Mouse (Mus musculus): ENCODE measurements around the gene Slc9a5. TPM values are rescaled to one million over a fixed set of nuclear protein-coding genes. Genes with fewer than 3 reads are reported as not detected.

Slc9a5 gene
- polyA plus RNA-seq, 1 experiment from 2014 or later, result 1.1 TPM

GRCm38 (mm10) chr8:105356681-105357080 is 8.0 kb downstream of the Slc9a5 start:
- Histone ChIP-seq H3K4me1 (ENCODE audit: control insufficient read depth, insufficient read depth, low read length) (peaks cover 2% of the 10 kb centered on the region; the same call in 1 of the 2 replicates), H3K36me3 (ENCODE audit: control insufficient read depth, insufficient read depth) (no peaks in the 10 kb centered on the region), H3K4me3 (ENCODE audit: low read length) (no peak overlapping the region), H3K27ac (ENCODE audit: low read length) (no peak overlapping the region), H3K9me3 (replicated peaks; ENCODE audit: control insufficient read depth, low read length) (no peaks in the 10 kb centered on the region), H3K4me2 (ENCODE audit: low read depth, low read length) (no peak overlapping the region), H3K27me3 (ENCODE audit: control insufficient read depth, insufficient read depth, low read length) (no peaks in the 10 kb centered on the region), H3K9ac (ENCODE audit: low read length) (no peak overlapping the region)
- ATAC-seq (replicated peaks; ENCODE audit: extremely low read depth, insufficient read depth, low FRiP score), result no peak
- WGBS, result 83% methylated on average over 14 of the region's 14 CpGs

- no peaks in the 10 kb centered on the region for H3K27me3 ChIP-seq (ENCODE audit: control insufficient read depth, insufficient read depth, low read length)
- H3K27ac ChIP-seq (ENCODE audit: low read length), result no peak overlapping the region
- peaks cover 8% of the 10 kb centered on the region for H3K4me1 ChIP-seq (ENCODE audit: control insufficient read depth, insufficient read depth, low read length)
- H3K4me3 ChIP-seq (ENCODE audit: low read length), result no peak overlapping the region
- WGBS, result 71% methylated on average over 15 of the region's 15 CpGs
- H3K9me3 ChIP-seq (replicated peaks; ENCODE audit: control insufficient read depth, low read length), result no peaks in the 10 kb centered on the region
- no peak overlapping the region for H3K4me2 ChIP-seq (ENCODE audit: low read depth, low read length)
- no peak overlapping the region for H3K9ac ChIP-seq (ENCODE audit: low read length)
- H3K36me3 ChIP-seq (ENCODE audit: control insufficient read depth, insufficient read depth), result no peaks in the 10 kb centered on the region
- ATAC-seq (replicated peaks; ENCODE audit: extremely low read depth, insufficient read depth, low FRiP score), result no peak
Observed at GRCm38 (mm10) chr8:105359208-105359607, 10.6 kb downstream of the Slc9a5 start.

GRCm38 (mm10) chr8:105359646-105360045 is 11.0 kb downstream of the Slc9a5 start:
- Histone ChIP-seq H3K27ac (ENCODE audit: low read length) (no peak overlapping the region), H3K4me1 (ENCODE audit: control insufficient read depth, insufficient read depth, low read length) (peaks cover 8% of the 10 kb centered on the region), H3K36me3 (ENCODE audit: control insufficient read depth, insufficient read depth) (no peaks in the 10 kb centered on the region), H3K9me3 (replicated peaks; ENCODE audit: control insufficient read depth, low read length) (no peaks in the 10 kb centered on the region), H3K4me2 (ENCODE audit: low read depth, low read length) (no peak overlapping the region), H3K9ac (ENCODE audit: low read length) (no peak overlapping the region), H3K4me3 (ENCODE audit: low read length) (no peak overlapping the region), H3K27me3 (ENCODE audit: control insufficient read depth, insufficient read depth, low read length) (no peaks in the 10 kb centered on the region)
- 32% methylated on average over 4 of the region's 4 CpGs for WGBS
- ATAC-seq (replicated peaks; ENCODE audit: extremely low read depth, insufficient read depth, low FRiP score), result no peak; the same call in 1 of the 2 replicates

- H3K36me3 ChIP-seq (ENCODE audit: control insufficient read depth, insufficient read depth), result no peaks in the 10 kb centered on the region
- H3K9ac ChIP-seq (ENCODE audit: low read length), result no peak overlapping the region
- H3K27ac ChIP-seq (ENCODE audit: low read length), result peak overlapping the region; percentile 30
- ATAC-seq (replicated peaks; ENCODE audit: extremely low read depth, insufficient read depth, low FRiP score), result peak; percentile 40; the same call in 1 of the 2 replicates
- 54% methylated on average over 12 of the region's 12 CpGs for WGBS
- H3K4me2 ChIP-seq (ENCODE audit: low read depth, low read length), result no peak overlapping the region
- H3K4me3 ChIP-seq (ENCODE audit: low read length), result no peak overlapping the region
- H3K9me3 ChIP-seq (replicated peaks; ENCODE audit: control insufficient read depth, low read length), result no peaks in the 10 kb centered on the region
- H3K27me3 ChIP-seq (ENCODE audit: control insufficient read depth, insufficient read depth, low read length), result no peaks in the 10 kb centered on the region
- H3K4me1 ChIP-seq (ENCODE audit: control insufficient read depth, insufficient read depth, low read length), result peaks cover 8% of the 10 kb centered on the region
Observed at GRCm38 (mm10) chr8:105361751-105362702, 13.4 kb downstream of the Slc9a5 start.

DNA sequence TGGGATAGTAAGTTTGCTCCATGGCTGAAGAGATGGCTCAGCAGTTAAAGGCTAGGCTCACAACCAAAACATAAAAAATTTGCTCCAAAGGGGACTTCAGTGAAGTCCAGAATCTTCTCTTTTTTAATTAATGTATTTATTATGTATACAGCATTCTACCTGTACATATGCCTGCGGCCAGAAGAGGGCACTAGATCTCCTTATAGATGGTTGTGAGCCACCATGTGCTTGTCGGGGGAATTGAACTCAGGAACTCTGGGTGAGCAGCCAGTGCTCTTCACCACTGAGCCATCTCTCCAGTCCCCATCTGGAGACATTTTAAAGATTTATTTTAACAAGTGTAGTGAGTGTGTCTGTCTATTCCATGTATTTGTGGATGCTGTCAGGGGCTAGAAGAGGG is 18.5 kb downstream of the Slc9a5 start:
- Histone ChIP-seq H3K9me3 (replicated peaks; ENCODE audit: control insufficient read depth, low read length) (no peaks in the 10 kb centered on the region), H3K4me3 (ENCODE audit: low read length) (no peak overlapping the region), H3K27me3 (ENCODE audit: control insufficient read depth, insufficient read depth, low read length) (no peaks in the 10 kb centered on the region), H3K36me3 (ENCODE audit: control insufficient read depth, insufficient read depth) (no peaks in the 10 kb centered on the region), H3K4me1 (ENCODE audit: control insufficient read depth, insufficient read depth, low read length) (peaks cover 6% of the 10 kb centered on the region), H3K4me2 (ENCODE audit: low read depth, low read length) (no peak overlapping the region), H3K9ac (ENCODE audit: low read length) (no peak overlapping the region), H3K27ac (ENCODE audit: low read length) (no peak overlapping the region)
- 65% methylated on average over 2 of the region's 2 CpGs for WGBS
- ATAC-seq (replicated peaks; ENCODE audit: extremely low read depth, insufficient read depth, low FRiP score), result no peak

DNA sequence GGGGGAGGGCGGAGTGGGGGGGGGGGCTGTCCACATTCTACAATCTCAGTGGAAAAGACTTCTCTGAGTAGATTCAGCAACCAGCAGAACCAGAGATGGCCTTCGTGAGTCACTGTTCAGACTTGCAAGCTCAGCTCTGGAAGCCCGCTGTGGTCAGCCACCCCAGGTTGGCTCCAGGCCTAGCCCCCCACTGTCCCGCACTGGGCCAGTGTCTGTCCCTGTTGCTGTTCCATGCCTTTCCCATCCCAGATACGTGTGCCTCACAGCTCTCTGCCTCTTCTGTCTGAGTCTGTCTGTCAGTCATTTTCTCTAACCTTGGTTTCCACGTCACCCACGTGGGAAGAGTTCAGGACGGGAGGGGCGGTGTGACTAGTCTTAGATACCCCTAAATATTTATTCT is 23.8 kb downstream of the Slc9a5 start:
- H3K4me1 ChIP-seq (ENCODE audit: control insufficient read depth, insufficient read depth, low read length), result no peaks in the 10 kb centered on the region
- WGBS, result 71% methylated on average over 9 of the region's 9 CpGs

DNA sequence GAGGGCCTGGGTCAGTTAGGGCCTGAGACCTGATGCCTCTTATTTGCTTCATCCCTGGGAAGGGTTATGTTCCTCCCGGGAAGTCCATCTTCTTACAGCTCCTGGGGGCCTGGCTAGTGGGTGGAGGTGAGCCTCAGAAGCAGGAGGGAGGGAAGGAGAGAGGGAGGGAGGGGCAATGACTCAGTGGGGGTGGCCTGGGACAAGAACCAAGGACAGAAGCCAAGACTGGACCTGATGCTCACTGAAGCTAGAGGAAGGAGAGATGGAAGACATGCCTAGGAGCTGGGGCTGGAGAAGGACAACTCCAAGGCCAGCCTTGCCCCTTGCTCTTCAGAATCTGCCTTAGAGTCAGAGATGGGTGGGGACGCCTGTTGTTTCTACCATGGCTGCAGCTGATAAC is 24.4 kb downstream of the Slc9a5 start, which contains the start of gene Plekhg4:
TSS of gene Plekhg4 (plus strand) at position 243 of the 400 bp plus-strand sequence.
- Histone ChIP-seq H3K9me3 (replicated peaks; ENCODE audit: control insufficient read depth, low read length) (0 out of 2 replicates have a peak, but pooled peaks cover 3% of the 10 kb centered on the region), H3K9ac (ENCODE audit: low read length) (no peak within 1 kb of the TSS), H3K27ac (ENCODE audit: low read length) (no peak within 1 kb of the TSS), H3K4me3 (ENCODE audit: low read length) (no peak within 1 kb of the TSS), H3K27me3 (ENCODE audit: control insufficient read depth, insufficient read depth, low read length) (0 out of 2 replicates have a peak, but pooled peaks cover 5% of the 10 kb centered on the region), H3K4me1 (ENCODE audit: control insufficient read depth, insufficient read depth, low read length) (no peaks in the 10 kb centered on the region), H3K36me3 (ENCODE audit: control insufficient read depth, insufficient read depth) (no peaks in the 10 kb centered on the region), H3K4me2 (ENCODE audit: low read depth, low read length) (no peak within 1 kb of the TSS)
- ATAC-seq (replicated peaks; ENCODE audit: extremely low read depth, insufficient read depth, low FRiP score), result no peak
- WGBS, result 60% methylated on average over 2 of the region's 2 CpGs

More for the DNA sequence above, 23.8 kb downstream of the Slc9a5 start:
- Histone ChIP-seq H3K4me3 (ENCODE audit: low read length) (no peak overlapping the region), H3K4me2 (ENCODE audit: low read depth, low read length) (no peak overlapping the region), H3K9me3 (replicated peaks; ENCODE audit: control insufficient read depth, low read length) (0 out of 2 replicates have a peak, but pooled peaks cover 3% of the 10 kb centered on the region), H3K27ac (ENCODE audit: low read length) (no peak overlapping the region), H3K27me3 (ENCODE audit: control insufficient read depth, insufficient read depth, low read length) (0 out of 2 replicates have a peak, but pooled peaks cover 5% of the 10 kb centered on the region), H3K36me3 (ENCODE audit: control insufficient read depth, insufficient read depth) (no peaks in the 10 kb centered on the region), H3K9ac (ENCODE audit: low read length) (no peak overlapping the region)
- ATAC-seq (replicated peaks; ENCODE audit: extremely low read depth, insufficient read depth, low FRiP score), result no peak

- Histone ChIP-seq H3K4me1 (ENCODE audit: control insufficient read depth, insufficient read depth, low read length) (peaks cover 7% of the 10 kb centered on the region), H3K4me3 (ENCODE audit: low read length) (peak overlapping the region; percentile 22; the same call in 1 of the 2 replicates), H3K9ac (ENCODE audit: low read length) (no peak overlapping the region), H3K27me3 (ENCODE audit: control insufficient read depth, insufficient read depth, low read length) (0 out of 2 replicates have a peak, but pooled peaks cover 5% of the 10 kb centered on the region), H3K4me2 (ENCODE audit: low read depth, low read length) (peak overlapping the region; percentile 53), H3K27ac (ENCODE audit: low read length) (no peak overlapping the region), H3K9me3 (replicated peaks; ENCODE audit: control insufficient read depth, low read length) (0 out of 2 replicates have a peak, but pooled peaks cover 3% of the 10 kb centered on the region), H3K36me3 (ENCODE audit: control insufficient read depth, insufficient read depth) (no peaks in the 10 kb centered on the region)
- ATAC-seq (replicated peaks; ENCODE audit: extremely low read depth, insufficient read depth, low FRiP score), result no peak; the same call in 1 of the 2 replicates
- 27% methylated on average over 33 of the region's 33 CpGs for WGBS
Observed at GRCm38 (mm10) chr8:105374513-105374966, 25.9 kb downstream of the Slc9a5 start.

GRCm38 (mm10) chr8:105378673-105379072 is 30.0 kb downstream of the Slc9a5 start:
- ATAC-seq (replicated peaks; ENCODE audit: extremely low read depth, insufficient read depth, low FRiP score), result peak; percentile 64
- H3K4me2 ChIP-seq (ENCODE audit: low read depth, low read length), result peak overlapping the region; percentile 2; the same call in 1 of the 2 replicates
- 31% methylated on average over 19 of the region's 19 CpGs for WGBS
- 0 out of 2 replicates have a peak overlapping the region, but pooled peaks have one; percentile 28 for H3K9ac ChIP-seq (ENCODE audit: low read length)
- H3K4me3 ChIP-seq (ENCODE audit: low read length), result no peak overlapping the region
- H3K27ac ChIP-seq (ENCODE audit: low read length), result no peak overlapping the region
- H3K4me1 ChIP-seq (ENCODE audit: control insufficient read depth, insufficient read depth, low read length), result peaks cover 7% of the 10 kb centered on the region
- 0 out of 2 replicates have a peak, but pooled peaks cover 3% of the 10 kb centered on the region for H3K9me3 ChIP-seq (replicated peaks; ENCODE audit: control insufficient read depth, low read length)
- no peaks in the 10 kb centered on the region for H3K36me3 ChIP-seq (ENCODE audit: control insufficient read depth, insufficient read depth)
- H3K27me3 ChIP-seq (ENCODE audit: control insufficient read depth, insufficient read depth, low read length), result 0 out of 2 replicates have a peak, but pooled peaks cover 3% of the 10 kb centered on the region
